Mouse (Mus musculus): Measurements from ENCODE around the gene Zmiz1.

Gene Zmiz1

DNA sequence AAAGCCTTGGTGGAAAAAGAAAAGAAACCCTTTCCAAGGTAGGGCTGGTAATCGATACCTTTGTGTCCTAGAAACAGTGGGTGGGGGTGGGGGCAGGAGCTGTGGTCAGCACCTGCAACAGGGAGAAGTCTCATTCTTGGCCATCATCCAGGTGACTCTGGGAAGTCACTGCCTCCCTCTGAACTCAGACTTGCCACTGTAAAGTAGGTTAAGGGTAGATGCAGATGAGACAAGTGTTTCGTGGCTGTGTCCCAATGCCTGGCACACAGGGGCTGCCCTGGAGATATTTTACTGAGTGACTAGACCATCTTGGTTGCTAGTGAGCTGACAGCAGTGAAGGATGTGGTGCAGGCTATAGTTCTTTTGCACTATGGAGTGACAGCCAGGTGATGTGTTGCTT is 79.5 kb downstream of the Zmiz1 start:
- DNase-seq: no peak

DNA sequence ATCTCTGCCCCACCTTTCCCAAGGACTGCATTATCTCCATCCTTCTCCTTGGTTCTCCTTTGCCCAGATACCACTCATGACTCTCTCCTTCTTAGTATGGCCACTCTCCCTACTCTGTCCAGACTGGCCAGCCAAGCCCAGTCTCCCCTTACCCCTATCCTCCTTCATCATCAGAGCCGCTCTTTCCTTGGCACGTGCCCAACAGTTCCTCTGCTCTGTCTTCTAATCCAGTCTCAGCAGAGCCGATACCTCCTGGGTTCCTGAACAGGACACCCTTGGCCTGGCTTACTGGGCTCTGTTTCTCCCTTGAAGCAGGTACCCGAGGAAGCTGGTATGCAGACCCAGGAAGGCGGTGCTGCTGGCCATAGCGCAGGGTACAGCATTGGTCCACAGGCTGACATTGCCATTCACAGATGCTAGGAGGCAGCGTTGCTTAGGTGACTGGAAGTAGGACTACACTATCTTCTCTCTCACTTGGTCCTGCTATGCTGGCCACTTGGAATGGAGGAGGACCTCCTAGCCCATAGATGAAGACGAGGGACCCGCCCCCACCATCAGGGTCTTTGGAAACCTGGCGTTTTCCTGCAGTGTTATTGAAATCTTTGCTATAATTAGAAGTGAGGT is 80.6 kb downstream of the Zmiz1 start:
- no peak for DNase-seq

DNA sequence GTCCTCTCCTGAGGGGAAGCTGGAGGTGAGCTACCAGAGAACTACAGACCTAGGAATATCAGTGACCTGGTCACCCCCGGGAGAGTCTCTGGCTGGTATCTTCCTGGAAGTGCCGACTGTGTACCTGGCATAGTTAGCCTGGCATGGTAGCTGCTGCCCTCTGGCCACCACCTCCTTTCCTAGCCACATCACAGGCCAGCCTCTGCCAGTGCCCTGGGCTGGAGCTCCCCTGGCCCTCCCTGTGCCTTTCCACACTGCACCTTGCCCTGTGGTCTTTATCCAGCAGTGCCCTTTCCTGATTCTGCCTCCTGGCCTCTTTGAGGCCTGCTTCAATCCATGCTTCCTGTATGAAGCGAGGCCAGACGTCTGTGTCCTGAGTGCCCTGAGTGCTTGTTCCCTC is 81.2 kb downstream of the Zmiz1 start:
- DNase-seq: no peak

DNA sequence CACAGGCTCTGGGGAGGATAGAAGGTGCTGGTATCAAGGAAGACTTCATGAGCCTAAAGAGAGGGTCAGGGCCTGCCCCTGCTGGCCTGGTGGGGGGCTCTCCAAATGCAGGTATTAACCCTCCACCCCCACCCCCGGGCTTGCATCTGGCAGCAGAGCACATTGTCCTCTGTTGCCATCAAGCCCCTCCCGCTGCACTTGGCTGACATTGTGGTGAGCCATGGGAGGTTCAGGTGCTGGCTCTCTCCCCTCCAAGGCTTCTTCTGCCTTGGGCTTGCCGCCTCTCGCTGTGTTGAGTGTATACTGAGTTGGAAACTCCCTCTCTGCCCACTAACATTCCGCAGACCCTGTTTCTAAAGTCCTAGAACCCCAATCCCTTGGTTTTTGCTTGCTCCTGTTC is 82.2 kb downstream of the Zmiz1 start:
- DNase-seq: no peak

DNA sequence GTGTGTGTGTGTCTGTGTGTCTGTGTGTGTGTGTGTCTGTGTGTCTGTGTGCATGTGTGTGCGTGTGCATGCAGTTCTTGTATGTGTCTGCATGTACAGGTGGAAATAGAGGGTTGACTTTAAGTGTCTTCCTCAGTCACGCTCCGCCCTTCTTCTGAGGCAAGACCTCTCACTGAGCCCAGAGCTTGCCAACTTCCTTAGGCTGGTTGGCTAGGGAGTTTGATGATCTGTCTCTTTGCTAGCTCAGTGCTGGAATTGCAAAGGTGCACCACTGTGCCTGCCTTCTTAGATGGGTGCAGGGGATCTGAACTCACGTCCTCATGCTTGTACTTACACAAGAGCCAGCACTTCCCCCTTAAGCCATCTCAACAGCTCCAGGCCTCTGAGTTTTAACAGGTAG is 84.1 kb downstream of the Zmiz1 start:
- DNase-seq: no peak

DNA sequence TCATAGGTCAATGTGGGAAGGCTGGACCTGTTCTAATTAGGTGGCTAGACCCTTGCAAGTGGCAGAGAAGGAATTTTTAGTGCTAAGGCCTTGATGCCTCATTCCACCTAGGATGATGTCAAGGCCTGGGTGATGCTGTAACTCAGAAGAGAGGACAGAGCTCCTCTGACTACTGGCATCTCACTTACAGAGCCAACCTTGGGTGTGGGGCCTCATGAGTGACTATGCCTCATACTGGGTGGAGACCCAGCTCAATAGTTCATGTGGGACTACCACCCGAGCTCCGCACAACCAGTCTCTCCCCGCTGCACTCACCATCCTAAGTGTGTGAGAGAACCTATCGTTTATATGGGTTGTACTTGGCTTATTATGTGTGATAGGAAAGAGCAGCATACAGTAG is 84.9 kb downstream of the Zmiz1 start:
- no peak for DNase-seq

DNA sequence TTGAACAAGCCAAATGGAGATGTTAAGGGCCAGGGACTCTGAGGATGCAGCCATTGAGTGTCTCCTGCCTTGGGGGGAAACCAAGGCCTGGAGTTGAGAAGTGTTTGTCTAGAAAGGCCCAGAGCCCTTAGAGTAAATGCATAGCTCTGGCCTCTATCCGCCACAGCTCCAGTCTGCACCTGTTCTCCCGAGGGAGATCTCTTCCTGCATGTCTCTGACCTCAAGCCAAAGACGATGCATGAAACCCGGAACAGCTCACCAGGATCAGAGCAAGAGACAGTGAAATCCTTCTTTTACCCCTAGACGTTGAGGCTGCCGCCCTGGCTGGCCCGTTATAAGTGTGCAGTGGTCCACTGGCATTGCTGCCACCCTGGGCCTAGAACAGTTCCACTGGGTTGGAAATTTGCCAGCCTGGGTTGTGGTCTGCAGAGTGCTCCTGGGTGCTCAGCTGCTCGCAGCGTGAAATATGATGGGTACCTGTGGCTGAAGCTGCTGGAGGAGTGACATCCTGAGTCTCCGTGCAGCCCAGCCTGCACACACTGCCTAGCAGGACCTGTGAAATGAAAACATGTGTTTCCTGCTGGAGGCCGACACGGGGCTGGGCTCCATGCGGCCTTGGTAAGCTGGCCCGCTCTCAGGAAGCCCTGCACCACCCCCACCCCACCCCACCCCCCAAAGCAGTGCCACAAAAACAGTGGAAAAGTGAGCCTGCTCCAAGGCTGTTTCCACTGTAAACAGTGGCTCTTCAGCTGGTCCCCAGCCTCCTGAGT is 88.1 kb downstream of the Zmiz1 start:
- DNase-seq: no peak

DNA sequence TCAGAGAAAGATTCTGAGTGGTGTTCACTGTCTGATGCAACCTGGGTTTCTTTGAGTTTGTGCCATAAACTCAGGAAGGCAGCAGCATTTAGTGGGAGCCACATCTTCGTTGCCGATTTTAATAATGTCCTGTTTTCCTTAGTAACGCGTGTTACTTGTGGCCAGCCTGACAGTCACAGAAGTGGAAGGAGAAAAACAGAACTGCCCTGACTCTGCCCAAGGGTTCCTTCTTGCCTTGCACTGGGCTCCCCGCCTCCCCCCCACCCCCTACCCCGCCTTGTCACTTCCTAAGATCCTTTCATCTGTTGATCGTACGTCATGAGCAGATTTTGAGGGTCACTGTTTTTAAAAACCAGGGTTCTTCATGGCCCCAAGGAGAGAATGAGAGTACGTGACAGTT is 88.9 kb downstream of the Zmiz1 start:
- DNase-seq: no peak

DNA sequence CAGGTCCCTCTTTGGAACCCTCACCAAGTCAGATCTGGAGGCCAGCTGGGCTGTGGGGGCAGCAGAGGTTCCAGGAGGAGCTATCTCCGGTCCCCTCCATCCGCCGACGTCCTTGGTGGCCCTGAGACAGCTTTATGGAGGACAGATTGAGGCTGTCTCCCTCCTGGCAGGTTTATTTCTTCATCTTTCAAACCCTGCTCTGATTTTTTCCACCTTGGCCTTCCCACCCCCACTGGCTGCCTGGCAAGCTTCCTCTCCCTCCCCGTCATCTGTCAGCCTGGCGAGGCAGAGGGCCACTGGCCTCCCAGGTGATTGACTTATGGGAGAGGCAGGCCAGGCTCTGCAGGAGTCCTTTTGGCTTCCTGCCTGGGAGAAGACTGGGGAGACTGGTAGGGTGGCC is 89.7 kb downstream of the Zmiz1 start:
- peak; percentile 91 for DNase-seq

DNA sequence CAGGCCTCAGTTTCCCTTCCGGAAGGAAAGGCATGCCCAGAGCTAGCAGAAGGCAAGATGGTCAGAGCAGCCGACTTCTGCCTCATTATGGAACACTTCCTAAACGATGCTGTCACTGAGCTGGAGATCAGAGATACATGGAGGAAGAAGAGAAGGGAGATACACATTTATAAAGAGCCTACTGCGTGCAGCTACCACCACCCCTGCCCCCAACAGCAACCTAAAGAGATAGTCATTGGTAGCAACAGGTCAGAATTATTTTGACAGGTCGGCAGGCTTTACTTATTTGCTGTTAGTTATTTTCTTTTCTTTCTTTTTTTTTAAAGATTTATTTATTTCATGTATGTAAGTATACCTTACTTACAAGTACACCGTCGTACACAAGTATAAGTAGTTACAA is 90.1 kb downstream of the Zmiz1 start:
- no peak for DNase-seq

DNA sequence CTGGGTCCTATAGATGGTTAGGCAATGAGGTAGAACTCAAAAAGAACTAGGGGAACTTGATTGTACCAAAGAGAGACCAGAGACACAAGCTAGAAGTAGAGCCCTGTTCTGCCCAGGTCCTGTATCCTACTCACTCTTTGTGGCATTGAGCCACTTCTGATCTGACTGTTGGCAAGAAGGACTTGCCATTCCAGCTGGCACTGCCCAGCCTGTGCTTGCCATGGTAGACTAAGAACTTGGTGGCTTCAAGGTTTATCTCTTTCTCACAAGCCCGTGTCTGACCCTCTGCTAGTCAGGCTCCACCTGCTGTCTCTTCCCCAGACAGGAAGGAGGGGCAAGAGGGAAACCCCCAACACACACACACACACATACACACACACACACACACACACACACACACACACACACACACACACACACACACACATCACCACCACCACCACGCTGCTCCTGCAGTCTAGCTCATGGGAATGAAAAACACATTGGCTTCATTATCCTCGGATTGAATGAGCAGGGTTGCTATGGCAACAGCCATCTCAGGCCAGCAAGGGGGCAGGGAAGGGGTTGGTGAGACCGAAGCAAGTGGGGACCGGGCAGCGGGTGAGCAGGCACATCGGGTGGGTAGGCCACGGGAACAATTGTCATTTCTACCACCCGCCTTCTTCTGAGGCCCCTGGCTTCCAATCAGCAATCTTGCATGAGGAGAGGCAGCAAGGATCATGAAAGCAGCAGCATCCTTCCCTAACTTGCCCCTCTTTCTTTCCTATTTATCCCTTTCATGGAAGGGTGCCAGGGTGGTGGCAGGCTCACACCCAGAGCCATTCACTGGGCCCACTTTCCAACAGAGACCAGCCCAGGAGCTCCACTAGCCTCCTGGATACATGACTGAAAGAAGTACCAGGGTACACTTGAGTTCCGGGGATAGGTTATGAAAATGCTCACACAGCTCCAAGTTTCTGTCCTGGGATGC is 91.2 kb downstream of the Zmiz1 start:
- DNase-seq: peak; percentile 78

DNA sequence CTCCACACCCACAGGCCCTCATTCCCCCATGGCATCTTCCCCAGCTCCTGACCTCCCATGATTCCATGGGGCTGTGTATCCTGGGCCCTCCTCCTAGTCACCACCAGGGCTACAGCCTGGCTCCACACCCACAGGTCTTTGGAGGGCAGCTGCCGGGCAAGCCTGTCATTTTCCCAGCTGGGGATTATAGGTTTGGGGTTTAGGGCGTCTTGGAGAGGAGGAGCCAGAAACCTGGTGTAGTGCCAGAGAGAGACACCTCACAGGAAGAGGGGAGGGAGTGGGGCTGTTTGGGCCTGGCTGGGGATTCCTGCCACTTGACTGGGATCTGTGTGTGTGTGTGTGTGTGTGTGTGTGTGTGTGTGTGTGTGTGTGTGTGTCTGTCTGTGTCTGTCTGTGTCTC is 92.7 kb downstream of the Zmiz1 start:
- no peak for DNase-seq

DNA sequence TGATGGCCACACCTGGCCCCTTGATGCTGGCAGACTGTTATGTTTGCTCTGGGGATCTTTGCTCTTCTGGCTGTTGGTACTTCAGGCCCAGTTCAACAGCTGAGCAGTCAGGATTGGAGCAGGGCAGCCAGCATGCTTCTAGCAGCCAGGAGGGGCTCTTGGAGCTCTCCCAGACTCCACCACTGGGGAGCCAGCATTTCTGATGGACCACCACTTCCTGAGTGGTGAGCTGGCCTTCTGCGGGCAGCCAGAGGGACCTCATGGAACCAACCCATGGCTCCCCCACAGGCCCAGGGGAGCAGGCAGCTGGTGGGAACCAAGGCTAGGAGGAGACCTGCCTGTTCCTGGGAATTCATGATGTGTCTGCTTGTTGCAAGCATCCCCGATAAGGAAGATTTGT is 94.4 kb downstream of the Zmiz1 start:
- no peak for DNase-seq

DNA sequence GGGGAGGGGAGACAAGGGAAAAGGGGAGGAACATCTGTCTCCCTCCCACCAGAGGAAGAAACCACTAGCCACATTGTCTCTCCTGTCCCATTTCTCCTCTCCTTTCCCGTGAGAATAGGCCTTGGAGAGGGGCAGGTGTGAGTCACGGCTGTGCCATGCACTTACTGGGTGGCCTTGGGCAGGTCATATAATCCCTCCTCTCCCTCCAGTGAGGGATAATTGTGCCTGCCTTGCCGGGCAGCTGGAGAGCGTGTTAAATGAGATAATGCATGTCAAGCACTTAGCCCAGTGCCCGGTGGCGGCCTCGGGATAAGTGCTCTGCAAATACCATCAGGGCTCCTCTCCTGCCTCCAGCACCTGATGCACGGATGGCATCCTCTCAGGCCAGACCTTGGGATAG is 95.8 kb downstream of the Zmiz1 start:
- no peak for DNase-seq

DNA sequence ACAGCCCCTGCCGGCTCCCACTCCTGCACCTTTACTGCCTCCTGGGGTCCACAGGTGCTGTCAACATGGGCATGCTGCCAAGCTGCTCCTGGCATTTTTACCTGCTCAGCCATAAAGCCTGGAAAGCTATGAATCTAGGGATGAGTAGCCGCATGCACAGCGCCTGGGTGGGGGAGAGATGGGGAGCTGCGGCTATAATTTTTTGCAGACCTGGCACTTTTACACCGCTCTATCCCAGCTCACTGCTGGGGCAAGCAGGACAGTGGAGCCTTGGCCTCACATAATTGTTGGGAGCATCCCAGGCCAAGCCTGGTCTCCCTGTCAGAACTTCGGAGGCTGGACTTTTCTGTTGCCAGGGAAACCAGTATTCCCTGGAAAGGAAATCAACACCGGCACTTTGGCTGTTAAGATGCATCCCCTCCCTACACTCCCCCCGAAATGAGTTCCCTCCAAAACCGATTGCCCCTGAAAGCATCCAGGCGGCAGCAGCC is 96.4 kb downstream of the Zmiz1 start:
- DNase-seq: peak; percentile 76

DNA sequence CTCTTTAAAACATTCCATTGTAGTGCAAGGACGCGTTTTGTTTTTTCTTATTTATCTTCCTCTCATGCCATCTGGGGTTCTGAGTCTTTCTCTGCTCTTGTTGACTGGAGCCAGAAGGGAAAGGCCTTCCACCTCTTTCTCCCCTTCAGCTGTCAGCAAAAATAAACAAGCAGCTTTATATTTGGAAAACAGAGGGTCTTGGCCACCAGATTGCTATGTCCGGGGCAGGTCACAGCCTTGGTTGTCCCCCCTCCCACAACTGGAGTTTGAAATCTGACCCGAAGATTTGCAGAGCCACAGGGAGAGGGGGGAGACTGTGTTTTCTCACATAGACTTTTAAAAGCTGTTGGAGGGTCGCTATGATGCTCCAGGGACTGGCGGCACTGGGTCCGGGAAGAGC is 96.9 kb downstream of the Zmiz1 start:
- no peak for DNase-seq

DNA sequence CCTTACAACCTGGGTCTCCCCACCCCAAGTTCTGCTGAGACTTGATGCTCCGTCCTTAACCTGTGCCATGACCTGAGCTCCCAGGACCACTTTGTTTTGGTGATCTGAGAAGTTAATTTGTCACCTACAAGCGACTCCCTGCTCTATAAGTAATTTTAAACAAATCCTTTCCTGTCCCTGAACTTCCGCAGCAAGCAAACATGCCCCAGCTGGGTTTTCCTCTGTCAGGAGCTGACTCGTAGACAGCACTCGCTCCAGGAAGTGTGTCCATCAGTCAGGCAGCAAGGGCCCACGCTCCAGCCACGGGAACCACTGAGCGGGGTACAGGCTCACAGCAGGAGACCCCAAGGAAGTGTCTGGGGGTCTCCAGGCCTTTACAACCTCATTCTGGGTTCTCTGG is 98.0 kb downstream of the Zmiz1 start:
- no peak for DNase-seq

DNA sequence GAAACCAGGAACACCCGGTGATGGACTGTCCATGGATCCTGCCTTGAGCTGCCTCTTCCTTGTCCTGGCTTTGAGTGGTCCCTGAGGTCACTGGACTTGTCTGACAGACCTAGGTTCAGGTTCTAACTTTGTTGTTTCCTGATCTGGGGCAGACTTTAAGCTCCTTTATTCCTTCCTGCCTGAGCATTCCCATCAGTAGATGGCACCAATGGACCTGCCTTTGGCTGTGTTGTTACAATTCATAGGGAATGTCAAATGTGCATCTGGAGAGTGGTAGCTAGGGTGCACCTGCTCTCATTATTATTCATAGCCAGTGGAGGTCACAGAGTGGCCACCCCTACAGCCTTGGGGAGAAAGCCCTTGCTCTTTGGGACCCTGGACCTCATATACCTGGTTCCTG is 99.5 kb downstream of the Zmiz1 start:
- no peak for DNase-seq

DNA sequence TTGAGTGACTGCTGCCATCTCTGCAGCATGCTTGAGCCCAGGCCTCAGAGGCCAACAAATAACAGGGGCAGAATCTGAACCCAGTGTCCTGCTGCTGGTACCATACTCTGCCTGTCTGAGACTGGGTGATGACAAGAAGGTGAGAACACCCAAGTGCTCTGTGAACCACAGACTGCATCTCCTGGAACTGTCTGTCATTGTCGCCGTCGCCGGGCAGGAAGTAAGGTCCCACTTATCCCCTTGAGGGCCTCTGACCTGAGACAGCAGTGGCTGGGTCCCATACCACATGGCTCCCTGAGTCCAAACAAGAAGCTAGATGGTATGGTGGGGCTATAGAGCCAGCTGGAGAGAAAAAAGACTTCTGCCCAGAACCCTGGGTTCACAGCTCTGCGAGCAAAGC is 100.9 kb downstream of the Zmiz1 start:
- no peak for DNase-seq

DNA sequence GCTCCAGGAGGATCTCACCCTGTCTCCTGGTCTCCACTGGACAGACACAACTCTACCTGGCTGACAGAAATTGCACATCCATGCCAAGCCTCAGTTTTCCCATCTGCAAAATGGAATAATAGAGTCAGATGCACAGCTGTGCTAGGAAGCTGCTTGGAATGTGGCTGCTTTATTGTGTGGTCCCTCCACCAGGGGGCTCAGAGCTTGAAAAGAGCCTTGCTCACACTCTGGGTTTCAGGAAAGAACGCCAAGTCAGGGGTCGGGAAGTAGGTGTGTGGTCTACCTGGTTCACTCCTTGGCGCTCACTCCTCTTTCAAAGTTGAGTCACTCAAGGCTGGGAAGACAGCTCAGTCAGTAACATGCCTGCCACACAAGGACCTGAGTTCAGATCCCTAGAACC is 101.9 kb downstream of the Zmiz1 start:
- no peak for DNase-seq

DNA sequence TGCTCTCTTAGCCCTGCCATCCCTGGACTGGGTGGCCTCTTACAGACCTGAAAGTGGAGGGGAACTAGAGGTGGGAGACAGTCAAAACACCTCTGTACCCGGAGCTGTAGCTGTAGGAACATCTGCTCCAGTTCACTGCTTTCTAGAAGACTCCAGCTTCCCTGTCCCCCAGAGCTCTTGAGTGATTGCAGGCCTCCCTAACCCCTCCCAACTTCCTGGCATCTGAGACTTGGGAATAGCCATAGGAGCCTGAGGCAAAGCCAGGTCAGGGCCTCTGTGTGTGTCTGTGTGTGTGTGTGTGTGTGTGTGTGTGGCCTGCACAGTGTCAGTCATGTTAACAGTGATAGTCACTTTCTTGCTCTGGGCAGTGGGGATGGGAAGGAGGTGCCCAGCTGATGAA is 102.7 kb downstream of the Zmiz1 start:
- DNase-seq: no peak

DNA sequence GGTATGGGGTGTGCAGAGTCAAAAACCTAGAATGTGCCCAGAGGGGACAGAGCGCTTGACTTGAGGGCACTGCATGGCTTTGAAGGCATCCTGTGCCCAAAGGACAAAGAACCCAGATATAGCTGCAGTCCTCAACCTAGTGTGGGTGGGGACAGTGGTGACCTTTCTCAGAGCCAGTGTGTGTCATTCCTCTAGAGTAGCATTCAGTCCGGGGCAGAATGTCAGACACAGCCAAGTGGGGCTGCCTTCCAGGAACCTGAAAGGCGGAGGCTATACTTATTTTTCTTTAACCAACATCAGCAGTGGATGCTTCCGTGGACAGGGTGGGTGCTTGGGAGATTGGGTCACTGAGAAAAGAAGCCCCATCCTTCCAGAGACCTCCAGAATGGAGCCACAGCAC is 103.5 kb downstream of the Zmiz1 start:
- no peak for DNase-seq

DNA sequence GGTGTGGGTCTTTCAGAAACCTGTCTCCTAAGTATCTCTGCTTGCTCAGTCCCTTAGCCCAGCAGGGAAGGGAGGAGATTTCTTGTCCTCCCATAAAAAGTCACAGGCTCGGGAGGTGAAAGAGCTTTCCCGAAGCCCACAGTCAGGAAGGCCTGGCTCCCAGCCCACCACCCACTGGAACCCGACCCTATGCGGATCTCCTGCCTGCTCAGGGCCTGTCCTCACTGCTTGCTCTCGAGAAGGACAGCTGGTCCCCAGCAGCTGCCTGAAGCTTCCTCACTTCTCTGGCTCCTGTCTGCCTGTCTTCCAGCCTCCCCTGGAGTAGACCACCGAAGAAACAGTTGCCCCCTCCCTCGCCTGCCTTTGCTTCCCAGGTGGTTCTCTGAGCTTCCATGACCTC is 103.9 kb downstream of the Zmiz1 start:
- DNase-seq: no peak

DNA sequence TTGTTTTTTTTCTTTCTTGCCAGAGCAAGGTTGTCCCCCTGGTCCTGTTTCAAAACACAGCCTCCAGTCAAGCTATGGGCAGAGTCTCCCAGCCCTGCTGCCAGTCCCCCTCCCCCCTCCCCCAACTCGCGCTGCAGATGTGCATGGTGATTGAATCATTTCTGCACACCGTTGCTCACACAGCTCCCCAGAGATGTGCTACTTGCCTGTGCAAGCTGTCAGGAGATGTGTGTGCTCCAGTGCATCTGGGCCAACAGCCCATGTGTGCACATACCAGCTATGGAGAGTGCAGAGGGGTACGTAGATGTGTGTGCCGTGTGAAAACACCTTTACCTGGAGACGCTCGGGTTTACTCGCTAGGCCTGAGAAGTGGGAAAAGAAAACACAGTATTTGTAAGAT is 105.6 kb downstream of the Zmiz1 start:
- no peak for DNase-seq

Data from cerebellum, adult 8-10 months (tissue).